ENCODE assay signal across 8 mouse cellular contexts in genomic region chr12:71885170-71885574, GRCm38 (mm10). TPM values are rescaled to one million over a fixed set of nuclear protein-coding genes. Genes with fewer than 3 reads are reported as not detected.
DNase-seq lines count a peak whose midpoint lies in the region; ATAC-seq and TF ChIP-seq lines count a peak whose summit lies in the region.

No protein-coding gene starts in this region.

- peak; percentile 37 for ATAC-seq in Patski
- ATAC-seq in liver, postnatal 0 days: peak; percentile 44

- H3K27me3 ChIP-seq in kidney, adult 2 months (replicated peaks; ENCODE audit: control insufficient read depth, insufficient read depth, low read length): no peaks in the 10 kb centered on the region
- H3K27me3 ChIP-seq in Patski: no peaks in the 10 kb centered on the region
- no peaks in the 10 kb centered on the region for H3K27me3 ChIP-seq in liver, postnatal 0 days (ENCODE audit: insufficient read depth, low read length)

- CTCF ChIA-PET in Patski (lab: Charles Lee): no interaction called here

- no peak overlapping the region for H3K4me3 ChIP-seq in kidney, adult 2 months (ENCODE audit: insufficient read depth, low read depth, low read length)
- no peak overlapping the region for H3K4me3 ChIP-seq in liver, postnatal 0 days (ENCODE audit: low read depth, low read length)

- no peaks in the 10 kb centered on the region for H3K36me3 ChIP-seq in kidney, adult 2 months (ENCODE audit: control insufficient read depth, insufficient read depth, low read length)
- H3K36me3 ChIP-seq in liver, postnatal 0 days (replicated peaks; ENCODE audit: insufficient read depth, low read length): no peaks in the 10 kb centered on the region

- H3K27ac ChIP-seq in kidney, adult 2 months (ENCODE audit: insufficient read depth, low read depth, low read length): peak overlapping the region; percentile 33; the same call in 1 of the 2 replicates
- peak overlapping the region; percentile 90 for H3K27ac ChIP-seq in liver, postnatal 0 days (ENCODE audit: low read depth)

- H3K4me1 ChIP-seq in kidney, adult 2 months (ENCODE audit: control insufficient read depth, insufficient read depth, low read length): peaks cover 14% of the 10 kb centered on the region
- peaks cover 62% of the 10 kb centered on the region for H3K4me1 ChIP-seq in liver, postnatal 0 days (ENCODE audit: insufficient read depth)

- H3K4me2 ChIP-seq in liver, postnatal 0 days (ENCODE audit: low read depth, low read length): 0 out of 2 replicates have a peak overlapping the region, but pooled peaks have one; percentile 55

- POLR2A ChIA-PET in Patski (lab: Charles Lee): interaction anchor here (1.0 kb wide), 1 partner anchor 17 kb away, joined by 3 read pairs; no protein-coding TSS in a partner anchor

- no peaks in the 10 kb centered on the region for H3K9me3 ChIP-seq in liver, postnatal 0 days (ENCODE audit: low read length)

- no peak for TF ChIP-seq CTCF in kidney, adult 2 months (conservative IDR thresholded peaks at IDR 0.05; ENCODE audit: insufficient read depth, insufficient read length, low read depth, low read length)
- no peak for TF ChIP-seq CTCF in Patski (IDR thresholded peaks at IDR 0.05)
- no peak for TF ChIP-seq CTCF in liver, postnatal 0 days (IDR thresholded peaks at IDR 0.05; ENCODE audit: low read depth)

- DNase-seq in kidney, adult 2 months: peak; percentile 37
- DNase-seq in kidney, adult 18-20 months: no peak
- DNase-seq in Patski (ENCODE audit: low read depth, low spot score): peak; percentile 68
- peak; percentile 74 to 79 for DNase-seq in heart, adult 9 months (ENCODE audit: low spot score in 2 of 2)
- no peak for DNase-seq in liver, postnatal 0 days
- no peak for DNase-seq in urinary bladder, postnatal 10 days (ENCODE audit: low spot score)
- DNase-seq in spleen, postnatal 14 days (ENCODE audit: low spot score in 2 of 2): no peak
- DNase-seq in right cerebral cortex, postnatal 36 days (ENCODE audit: low spot score in 2 of 2): no peak

- WGBS in kidney, adult 2 months: 23% methylated on average over 2 of the region's 2 CpGs
- 60% methylated on average over 2 of the region's 2 CpGs for WGBS in liver, postnatal 0 days (ENCODE audit: insufficient replicate concordance)

- no peak overlapping the region for H3K9ac ChIP-seq in liver, postnatal 0 days (replicated peaks)

- no peak for TF ChIP-seq POLR2A in kidney, adult 2 months (IDR thresholded peaks at IDR 0.05; ENCODE audit: low read depth, low read length)

- no peak for TF ChIP-seq EP300 in liver, postnatal 0 days (IDR thresholded peaks at IDR 0.05; ENCODE audit: low read depth)

- in situ Hi-C loops in Patski (cut with MboI; ENCODE audit: low pct_unique_long_range_greater_than_20kb): loop anchor here (5.0 kb wide), 1 partner anchor 53 kb away; the partner anchor contains the start of gene Daam1

RNA-seq across cellular contexts. Expression of gene Daam1, which starts 54.3 kb away (rescaled TPM):
- polyA plus RNA-seq in kidney, adult 2 months (2012; rRNA removed): 4.7 and 5.2 TPM in 2 replicates
- polyA plus RNA-seq in Patski (2021): 12.9 TPM
- 3.6 and 4.5 TPM in 2 replicates for polyA plus RNA-seq in liver, postnatal 0 days (2015; fragmentation: Nextera tagmentation; extraction: Ambion mirVana)

Comparison
In these comparisons a context has a peak if more than half of its experiments do, and no peak if none do; other contexts are left out.
1. DNase-seq: peak in kidney, adult 2 months (single experiment), Patski (single experiment) and heart, adult 9 months (2 of 2); none in kidney, adult 18-20 months (single experiment), liver, postnatal 0 days (single experiment), urinary bladder, postnatal 10 days (single experiment), spleen, postnatal 14 days (0 of 2) and right cerebral cortex, postnatal 36 days (0 of 2).